Mouse (Mus musculus): ENCODE measurements around the gene Bach2. TPM values are rescaled to one million over a fixed set of nuclear protein-coding genes. Genes with fewer than 3 reads are reported as not detected.

Bach2 gene
- polyA plus RNA-seq, 1 experiment from 2014 or later: 8.8 TPM

DNA sequence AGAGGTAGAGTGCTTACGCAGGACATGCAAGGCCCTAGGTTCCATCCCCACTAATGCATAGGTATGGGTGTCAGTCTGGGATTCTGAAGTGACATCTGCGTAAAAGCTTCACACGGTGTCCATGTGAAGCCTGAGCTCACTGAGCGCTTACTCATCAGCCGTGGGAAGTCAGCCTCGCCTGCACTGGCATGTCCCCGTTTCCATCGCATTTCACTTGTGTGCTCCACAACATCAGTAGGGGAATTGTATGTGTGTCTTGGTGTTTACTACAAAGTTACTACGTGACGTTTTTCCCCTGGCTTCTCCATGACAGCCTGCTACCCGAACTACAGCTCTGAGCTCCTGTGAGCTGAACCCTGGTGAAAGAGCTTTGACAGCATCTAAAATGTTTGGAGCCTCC lies 191.5 kb downstream of the Bach2 start:
- no peaks in the 10 kb centered on the region for H3K27me3 ChIP-seq (ENCODE audit: insufficient read depth, poor library complexity, severe bottlenecking)
- H3K27ac ChIP-seq: 0 out of 2 replicates have a peak overlapping the region, but pooled peaks have one; percentile 36
- H3K4me1 ChIP-seq: peaks cover 40% of the 10 kb centered on the region
- no peaks in the 10 kb centered on the region for H3K9me3 ChIP-seq
- H3K36me3 ChIP-seq: no peaks in the 10 kb centered on the region
- no peak for DNase-seq (ENCODE audit: low spot score)
- no peak overlapping the region for H3K4me3 ChIP-seq
- WGBS: 80% methylated on average over 11 of the region's 11 CpGs

DNA sequence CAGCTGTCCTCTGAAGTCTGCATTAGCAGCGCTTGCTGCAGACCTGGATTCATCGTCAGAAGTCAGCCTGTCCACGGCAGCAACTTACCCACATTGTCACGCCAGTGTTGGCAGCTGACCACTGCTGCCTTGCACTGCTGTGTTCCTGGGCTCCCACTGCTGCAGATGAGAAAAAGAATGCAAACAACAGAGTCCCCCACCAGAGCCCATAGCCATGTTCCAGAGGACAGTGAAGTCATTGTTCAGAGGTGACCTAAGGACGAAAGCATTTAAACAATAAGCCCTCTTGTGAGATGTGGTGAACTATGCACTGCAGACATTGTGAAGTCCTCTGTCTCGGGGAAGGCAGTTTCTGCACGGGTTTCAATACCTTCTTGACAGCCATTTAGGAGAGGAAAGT lies 192.4 kb downstream of the Bach2 start:
- H3K27me3 ChIP-seq (ENCODE audit: insufficient read depth, poor library complexity, severe bottlenecking): no peaks in the 10 kb centered on the region
- no peaks in the 10 kb centered on the region for H3K36me3 ChIP-seq
- H3K4me3 ChIP-seq: peak overlapping the region; percentile 22; the same call in 1 of the 2 replicates
- H3K4me1 ChIP-seq: peaks cover 40% of the 10 kb centered on the region
- no peak for DNase-seq (ENCODE audit: low spot score)
- WGBS: 31% methylated on average over 7 of the region's 7 CpGs
- H3K9me3 ChIP-seq: no peaks in the 10 kb centered on the region
- H3K27ac ChIP-seq: peak overlapping the region; percentile 75; the same call in 1 of the 2 replicates

DNA sequence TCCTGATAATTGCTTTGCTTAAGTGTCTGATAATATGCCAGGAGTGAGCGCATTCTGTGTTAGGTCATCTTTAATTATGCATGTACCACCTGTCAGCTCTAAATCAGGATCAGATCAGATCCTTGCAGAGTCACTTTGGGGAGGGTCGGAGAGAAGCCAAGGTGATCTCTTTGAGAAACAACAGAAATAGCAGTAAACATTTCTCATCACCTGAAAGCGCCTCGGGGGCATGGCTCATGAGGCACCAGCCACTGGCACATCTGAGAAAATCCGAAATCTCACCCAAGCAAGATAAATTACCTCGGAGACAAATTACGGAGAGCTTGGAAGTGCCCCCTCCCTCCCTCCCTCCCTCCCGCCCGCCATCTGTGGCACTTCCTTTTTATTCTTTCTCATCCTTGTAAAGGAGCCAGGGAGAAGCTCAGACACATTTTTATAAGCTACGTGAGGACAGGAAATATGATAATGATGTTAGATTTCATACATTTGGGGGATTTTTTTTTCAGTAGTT lies 193.7 kb downstream of the Bach2 start:
- no peaks in the 10 kb centered on the region for H3K36me3 ChIP-seq
- no peak overlapping the region for H3K27ac ChIP-seq
- H3K4me3 ChIP-seq: no peak overlapping the region
- H3K9me3 ChIP-seq: no peaks in the 10 kb centered on the region
- DNase-seq (ENCODE audit: low spot score): no peak
- 48% methylated on average over 10 of the region's 10 CpGs for WGBS
- no peaks in the 10 kb centered on the region for H3K27me3 ChIP-seq (ENCODE audit: insufficient read depth, poor library complexity, severe bottlenecking)
- H3K4me1 ChIP-seq: peaks cover 35% of the 10 kb centered on the region

DNA sequence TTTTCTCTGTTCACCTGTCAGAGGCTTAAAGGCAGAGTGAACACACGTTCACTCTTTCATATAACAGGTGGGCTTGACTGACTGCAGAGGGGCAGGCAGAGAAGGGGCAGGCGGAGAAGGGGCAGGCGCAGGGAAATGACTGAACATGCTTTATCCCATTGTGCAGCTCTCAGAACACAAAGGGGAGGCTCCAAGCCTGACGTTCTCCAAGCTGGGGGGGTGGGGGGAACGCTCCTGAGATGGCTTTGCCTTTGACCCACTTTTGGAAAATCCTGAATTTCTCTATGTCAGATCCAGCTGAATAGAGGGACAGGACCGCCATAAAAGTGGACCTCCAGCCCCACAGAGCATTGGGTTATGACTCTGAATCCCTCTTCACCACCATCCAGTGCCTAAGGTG lies 194.3 kb downstream of the Bach2 start:
- Histone ChIP-seq H3K4me3 (no peak overlapping the region), H3K4me1 (peaks cover 35% of the 10 kb centered on the region), H3K27ac (no peak overlapping the region), H3K9me3 (no peaks in the 10 kb centered on the region), H3K36me3 (no peaks in the 10 kb centered on the region), H3K27me3 (ENCODE audit: insufficient read depth, poor library complexity, severe bottlenecking) (no peaks in the 10 kb centered on the region)
- WGBS: 72% methylated on average over 6 of the region's 6 CpGs
- no peak for DNase-seq (ENCODE audit: low spot score)

DNA sequence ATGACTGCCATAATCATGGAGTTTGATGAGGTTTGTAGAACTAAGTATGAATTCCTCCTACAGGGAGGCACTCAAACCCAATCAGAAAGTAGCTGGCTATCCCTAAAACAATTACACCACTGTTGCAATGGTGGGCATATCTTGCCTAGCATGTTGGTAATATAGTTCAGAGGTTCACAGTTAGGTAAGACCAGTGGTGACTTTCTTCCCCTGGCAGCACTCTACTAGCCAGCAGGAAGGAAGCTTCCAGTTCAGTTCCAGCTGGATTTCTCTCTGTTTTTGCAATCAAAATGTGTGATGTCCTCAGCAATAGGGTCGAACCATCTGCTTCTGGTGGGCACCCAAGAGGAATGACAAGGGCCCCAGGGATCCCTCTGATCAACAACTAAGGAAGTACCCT lies 196.0 kb downstream of the Bach2 start:
- H3K36me3 ChIP-seq: no peaks in the 10 kb centered on the region
- no peaks in the 10 kb centered on the region for H3K9me3 ChIP-seq

DNA sequence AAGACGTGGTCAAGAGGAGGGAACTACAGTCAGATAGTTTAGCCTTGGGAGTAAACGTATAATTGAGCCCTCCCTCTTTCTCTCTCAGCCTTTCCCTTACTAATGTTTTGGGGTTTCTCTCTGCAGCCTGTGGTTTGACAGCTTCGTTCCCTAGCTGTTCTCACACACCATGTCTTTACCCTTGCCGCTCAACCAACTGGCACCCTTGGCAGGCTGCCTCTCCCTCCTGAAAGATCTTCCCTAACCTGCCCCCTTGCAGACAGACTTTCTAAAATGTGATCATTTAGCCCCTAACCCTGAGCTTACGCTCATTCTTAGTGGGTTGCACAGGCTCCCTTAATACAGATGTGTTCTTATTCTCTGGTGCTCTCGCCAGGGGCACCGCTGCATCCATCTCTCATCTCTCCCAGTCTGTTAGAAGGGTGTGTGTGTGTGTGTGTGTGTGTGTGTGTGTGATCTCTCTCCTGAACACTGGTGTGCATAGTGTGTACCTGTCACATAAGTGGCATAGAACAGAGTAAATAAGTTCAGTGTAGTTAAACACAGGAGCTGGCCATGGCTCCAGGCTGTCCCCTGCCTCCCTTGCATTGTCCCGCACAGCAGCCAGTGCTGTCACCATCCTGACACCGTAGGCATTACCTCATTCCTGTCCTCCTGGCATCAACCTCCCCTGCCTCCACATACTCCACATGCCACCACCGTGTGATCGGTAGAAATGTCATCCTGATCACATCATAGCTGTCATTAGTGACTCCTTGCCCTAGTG lies 201.6 kb downstream of the Bach2 start:
- H3K36me3 ChIP-seq: no peaks in the 10 kb centered on the region
- no peak for DNase-seq (ENCODE audit: low spot score)
- H3K27ac ChIP-seq: peak overlapping the region; percentile 64
- no peaks in the 10 kb centered on the region for H3K9me3 ChIP-seq
- H3K4me3 ChIP-seq: no peak overlapping the region
- WGBS: 76% methylated on average over 11 of the region's 11 CpGs
- H3K4me1 ChIP-seq: peaks cover 25% of the 10 kb centered on the region
- no peaks in the 10 kb centered on the region for H3K27me3 ChIP-seq (ENCODE audit: insufficient read depth, poor library complexity, severe bottlenecking)

More for the DNA sequence above, 196.0 kb downstream of the Bach2 start:
- Histone ChIP-seq H3K4me3 (no peak overlapping the region), H3K27ac (no peak overlapping the region), H3K4me1 (peaks cover 35% of the 10 kb centered on the region), H3K27me3 (ENCODE audit: insufficient read depth, poor library complexity, severe bottlenecking) (no peaks in the 10 kb centered on the region)
- 73% methylated on average over 1 of the region's 1 CpGs for WGBS
- DNase-seq (ENCODE audit: low spot score): no peak

DNA sequence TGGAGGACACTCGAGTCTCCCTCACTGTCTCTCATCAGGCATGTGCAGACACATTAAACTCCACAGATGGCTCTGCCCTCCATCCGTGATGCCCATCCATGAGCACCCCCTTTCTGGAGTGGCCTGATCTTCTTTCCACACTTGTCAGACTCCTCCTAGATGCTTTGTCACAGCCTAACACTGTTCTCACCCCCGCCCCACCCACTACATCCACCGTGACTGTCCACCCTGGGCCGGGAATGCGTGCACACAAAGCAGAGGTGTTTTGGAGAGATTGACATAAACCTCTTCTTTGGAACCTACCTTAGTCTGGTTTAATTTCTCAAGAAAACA lies 202.1 kb downstream of the Bach2 start:
- Histone ChIP-seq H3K27ac (peak overlapping the region; percentile 64), H3K4me1 (peaks cover 22% of the 10 kb centered on the region), H3K27me3 (ENCODE audit: insufficient read depth, poor library complexity, severe bottlenecking) (no peaks in the 10 kb centered on the region), H3K9me3 (no peaks in the 10 kb centered on the region), H3K36me3 (no peaks in the 10 kb centered on the region), H3K4me3 (no peak overlapping the region)
- WGBS: 65% methylated on average over 6 of the region's 6 CpGs
- DNase-seq (ENCODE audit: low spot score): no peak

DNA sequence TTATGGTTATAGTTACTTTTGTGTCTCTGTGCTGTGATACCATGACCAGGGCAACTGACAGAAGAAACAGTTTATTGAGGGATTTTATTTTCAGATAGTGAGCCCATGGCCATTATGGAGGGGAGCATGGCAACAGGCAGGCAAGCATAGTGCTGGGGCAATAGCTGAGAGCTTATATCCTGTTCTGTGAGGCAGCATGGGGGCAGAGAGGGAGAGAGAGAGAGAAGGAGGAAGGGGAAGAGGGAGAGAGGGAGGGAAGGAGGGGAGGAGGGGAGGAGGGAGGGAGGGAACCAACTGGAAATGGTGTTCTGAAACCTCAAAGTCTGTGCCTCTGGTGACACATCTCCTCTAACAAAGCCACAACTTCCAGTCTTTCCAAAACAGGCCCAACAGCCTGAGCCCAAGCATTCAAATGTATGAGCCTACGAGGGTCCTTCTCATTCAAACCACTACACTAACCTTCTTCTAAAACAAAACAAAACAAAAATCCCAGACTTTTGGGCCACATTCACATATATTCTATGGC lies 206.1 kb downstream of the Bach2 start:
- no peak overlapping the region for H3K4me3 ChIP-seq
- no peak overlapping the region for H3K27ac ChIP-seq
- H3K4me1 ChIP-seq: peaks cover 18% of the 10 kb centered on the region
- no peak for DNase-seq (ENCODE audit: low spot score)
- no peaks in the 10 kb centered on the region for H3K27me3 ChIP-seq (ENCODE audit: insufficient read depth, poor library complexity, severe bottlenecking)
- H3K9me3 ChIP-seq: no peaks in the 10 kb centered on the region
- WGBS: 86% methylated on average over 1 of the region's 1 CpGs
- no peaks in the 10 kb centered on the region for H3K36me3 ChIP-seq

DNA sequence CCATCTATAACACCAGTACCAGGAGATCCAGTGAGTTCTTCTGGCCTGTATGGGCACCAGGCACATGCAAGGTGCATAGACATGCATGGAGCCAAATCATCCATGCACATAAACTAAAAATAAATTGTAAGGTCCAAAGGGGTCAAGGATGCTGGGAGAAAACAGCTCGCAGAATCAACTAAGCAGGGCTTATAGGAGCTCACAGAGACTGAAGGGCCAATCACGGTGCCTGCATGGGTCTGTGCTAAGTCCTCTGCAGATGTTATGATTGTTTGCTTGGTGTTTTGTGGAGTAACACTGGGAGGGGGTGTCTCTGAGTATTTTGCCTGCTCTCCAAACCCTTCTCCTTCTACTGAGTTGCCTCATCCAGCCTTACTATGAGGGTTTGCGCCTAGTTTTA lies 209.2 kb downstream of the Bach2 start:
- Histone ChIP-seq H3K4me3 (no peak overlapping the region), H3K27me3 (ENCODE audit: insufficient read depth, poor library complexity, severe bottlenecking) (no peaks in the 10 kb centered on the region), H3K4me1 (no peaks in the 10 kb centered on the region), H3K27ac (no peak overlapping the region), H3K36me3 (no peaks in the 10 kb centered on the region), H3K9me3 (no peaks in the 10 kb centered on the region)
- DNase-seq (ENCODE audit: low spot score): no peak
- WGBS: 96% methylated on average over 3 of the region's 3 CpGs

DNA sequence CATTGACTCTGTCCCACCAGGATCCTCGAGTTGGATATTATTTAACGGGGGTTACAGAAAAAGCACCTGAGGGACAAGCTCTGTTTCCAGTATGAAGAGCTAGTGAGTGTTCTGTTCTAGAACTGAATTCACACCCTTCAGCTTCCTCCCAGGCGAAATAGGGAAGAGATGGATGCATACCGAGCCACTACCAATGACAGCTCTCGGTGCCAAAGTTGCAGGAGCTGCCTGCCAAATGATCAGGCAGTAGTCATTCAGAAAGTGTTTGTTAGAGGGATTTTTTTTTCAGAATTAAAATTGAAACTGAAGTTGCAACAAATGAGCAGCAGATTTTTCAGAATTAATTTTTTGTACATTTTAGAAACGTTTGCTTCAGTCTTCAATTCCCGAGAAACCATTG lies 223.4 kb downstream of the Bach2 start:
- H3K27me3 ChIP-seq (ENCODE audit: insufficient read depth, poor library complexity, severe bottlenecking): no peaks in the 10 kb centered on the region
- no peaks in the 10 kb centered on the region for H3K36me3 ChIP-seq
- no peaks in the 10 kb centered on the region for H3K9me3 ChIP-seq
- WGBS: 83% methylated on average over 7 of the region's 7 CpGs
- H3K27ac ChIP-seq: no peak overlapping the region
- H3K4me1 ChIP-seq: peaks cover 8% of the 10 kb centered on the region
- H3K4me3 ChIP-seq: no peak overlapping the region
- no peak for DNase-seq (ENCODE audit: low spot score)

DNA sequence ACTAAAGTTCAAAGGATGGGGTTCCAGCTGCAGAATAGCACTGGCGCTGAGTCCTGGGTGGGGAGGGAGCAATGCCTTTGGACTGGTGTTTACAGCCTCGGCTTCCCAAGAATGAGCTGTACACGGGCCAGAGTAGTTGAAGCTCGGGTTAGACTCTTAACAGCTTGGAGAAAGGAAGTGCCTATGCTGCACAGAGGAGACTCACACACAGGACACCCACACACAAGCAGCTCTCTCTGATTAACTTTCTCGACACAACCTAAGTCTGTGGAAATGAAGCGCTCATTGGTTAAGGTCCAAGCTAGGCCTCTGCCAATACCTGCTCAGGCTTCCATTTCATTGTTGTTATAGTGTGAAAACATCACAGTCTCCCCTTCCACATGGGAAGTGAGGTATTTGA lies 224.5 kb downstream of the Bach2 start:
- Histone ChIP-seq H3K4me3 (no peak overlapping the region), H3K36me3 (no peaks in the 10 kb centered on the region), H3K27me3 (ENCODE audit: insufficient read depth, poor library complexity, severe bottlenecking) (no peaks in the 10 kb centered on the region), H3K9me3 (no peaks in the 10 kb centered on the region), H3K4me1 (peaks cover 8% of the 10 kb centered on the region), H3K27ac (no peak overlapping the region)
- WGBS: 85% methylated on average over 6 of the region's 6 CpGs
- no peak for DNase-seq (ENCODE audit: low spot score)

DNA sequence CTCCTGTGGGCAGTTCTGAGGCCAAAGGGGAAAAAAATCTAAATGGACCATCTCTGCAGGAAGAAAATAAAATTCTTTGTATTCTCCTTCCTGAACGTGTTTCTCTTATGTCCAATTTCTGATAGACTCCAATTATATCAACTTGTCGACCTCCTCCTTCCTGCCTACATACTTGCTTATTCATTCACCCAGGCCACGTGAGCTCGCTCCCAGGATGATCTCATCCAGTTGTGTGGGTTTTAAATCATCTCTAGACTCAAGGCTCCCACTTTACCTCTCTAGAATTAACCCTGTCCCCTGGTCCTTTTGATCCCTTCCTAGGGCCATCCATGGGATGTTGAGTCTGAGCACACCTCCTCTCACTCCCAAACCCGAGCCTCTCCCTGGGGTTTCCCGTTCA lies 225.9 kb downstream of the Bach2 start:
- DNase-seq (ENCODE audit: low spot score): no peak
- H3K36me3 ChIP-seq: peaks cover 2% of the 10 kb centered on the region
- H3K9me3 ChIP-seq: no peaks in the 10 kb centered on the region
- H3K27me3 ChIP-seq (ENCODE audit: insufficient read depth, poor library complexity, severe bottlenecking): no peaks in the 10 kb centered on the region
- no peak overlapping the region for H3K4me3 ChIP-seq
- H3K4me1 ChIP-seq: peaks cover 8% of the 10 kb centered on the region
- 71% methylated on average over 6 of the region's 6 CpGs for WGBS
- H3K27ac ChIP-seq: no peak overlapping the region

DNA sequence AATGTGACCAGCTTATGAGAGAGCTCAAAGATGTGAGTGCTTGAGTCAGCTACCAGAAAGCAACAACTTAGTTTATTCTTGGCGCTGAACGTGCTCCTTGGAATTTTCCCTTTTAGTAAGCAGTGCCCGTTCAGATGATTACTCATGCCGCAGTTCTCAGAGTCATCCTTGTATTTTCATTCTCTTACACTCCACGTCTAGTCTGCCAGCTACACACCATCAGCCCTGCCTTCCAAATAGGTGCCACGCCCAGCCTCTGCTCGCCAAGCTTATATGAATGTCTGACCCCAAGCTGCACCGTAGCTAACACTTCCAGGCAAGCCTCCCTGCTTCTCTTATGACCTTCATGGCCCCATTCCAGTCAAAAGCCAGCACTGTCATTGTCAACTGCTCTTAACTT lies 227.4 kb downstream of the Bach2 start:
- Histone ChIP-seq H3K9me3 (no peaks in the 10 kb centered on the region), H3K4me1 (peaks cover 8% of the 10 kb centered on the region), H3K27ac (no peak overlapping the region), H3K27me3 (ENCODE audit: insufficient read depth, poor library complexity, severe bottlenecking) (no peaks in the 10 kb centered on the region), H3K36me3 (peaks cover 5% of the 10 kb centered on the region), H3K4me3 (no peak overlapping the region)
- 85% methylated on average over 8 of the region's 8 CpGs for WGBS
- no peak for DNase-seq (ENCODE audit: low spot score)
